Mouse (Mus musculus) spleen, postnatal 4 days (tissue): Measurements from ENCODE around the gene Pth2.

ENCODE experiments used
- DNase-seq, 2 experiments: peaks; one replicate each; pipeline ENCODE4 v3.0.0; 2022; ENCODE audit warnings: low spot score in 2 of 2

The Pth2 gene

DNA sequence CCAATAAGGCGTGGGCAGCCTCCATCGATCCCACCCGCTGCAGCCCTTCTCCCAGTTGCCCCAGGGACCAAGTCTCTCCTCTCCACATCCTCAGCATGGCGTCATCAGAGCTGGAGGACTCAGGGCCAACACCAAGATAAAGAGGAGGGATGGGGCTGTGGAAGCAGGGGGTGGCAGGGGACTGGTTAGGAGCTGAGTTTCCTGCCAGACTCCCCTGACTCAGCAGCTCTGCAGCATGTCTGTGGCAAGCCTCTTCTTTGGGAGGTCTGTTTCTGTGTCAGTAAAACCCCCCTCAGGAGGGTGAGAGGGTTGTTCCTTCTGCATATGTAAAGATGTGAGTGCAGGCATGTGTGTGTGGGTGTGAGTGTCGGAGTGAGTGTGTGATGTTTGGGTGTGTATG lies 16.2 kb downstream of the Pth2 start:
- DNase-seq = no peak

DNA sequence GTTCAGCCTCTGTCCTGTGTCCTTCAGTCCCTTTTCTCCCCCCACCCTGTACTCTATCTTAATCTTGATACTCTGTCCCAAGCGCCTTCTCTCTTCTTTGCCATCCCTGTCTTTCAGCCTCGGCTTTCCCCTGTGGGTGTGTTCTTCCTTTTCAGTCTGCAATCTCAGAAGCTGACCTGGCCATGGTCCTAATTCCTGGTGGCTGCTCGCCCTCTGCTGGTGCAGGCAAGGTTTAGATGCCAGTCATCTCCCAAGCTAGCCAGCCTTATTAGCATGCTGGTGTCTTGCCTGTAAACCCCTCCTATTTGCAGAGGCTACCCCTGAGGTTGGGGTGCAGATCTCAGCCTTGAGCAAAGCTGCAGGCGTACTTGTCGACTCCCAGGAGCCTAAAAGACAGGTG lies 17.6 kb downstream of the Pth2 start:
- DNase-seq = peak in 1 of 2 experiments; percentile 48

DNA sequence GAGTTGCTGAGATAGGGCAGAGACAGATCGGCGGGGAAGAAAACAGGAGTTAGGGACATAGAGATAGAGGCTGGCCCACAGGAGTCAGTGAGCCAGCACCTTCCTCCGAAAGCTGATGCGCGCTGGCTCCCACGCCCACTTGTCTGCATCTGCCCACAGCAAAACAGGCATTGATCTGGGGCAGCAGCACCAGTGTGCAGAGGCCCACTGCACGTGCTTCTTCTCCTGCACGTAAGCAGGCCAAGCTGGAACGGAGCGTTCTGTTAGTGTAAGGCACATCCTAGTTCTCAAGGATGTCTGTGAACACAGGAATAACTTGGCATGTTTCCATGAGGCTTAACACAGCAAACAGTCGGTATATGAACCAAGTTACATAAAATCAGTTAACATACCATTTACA lies 18.2 kb downstream of the Pth2 start:
- no peak for DNase-seq

DNA sequence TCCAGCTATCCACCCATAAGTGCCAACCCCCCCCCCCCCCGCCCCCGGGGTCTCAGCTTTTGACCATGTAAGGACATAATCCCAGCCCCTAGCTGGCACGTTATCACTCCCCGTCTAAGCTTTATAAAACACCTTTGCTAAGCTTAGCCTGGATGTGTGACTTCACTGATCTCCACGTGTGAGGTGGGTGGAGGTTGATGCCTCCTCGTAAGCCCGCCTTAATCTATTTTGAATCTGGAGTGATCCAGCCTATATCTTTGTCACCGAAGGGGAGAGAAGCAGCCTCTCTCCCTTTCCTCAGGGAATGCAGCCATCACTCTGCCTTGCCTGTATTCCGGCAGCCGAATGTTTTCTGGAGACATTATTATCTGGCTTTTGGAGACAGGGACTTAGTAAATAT lies 21.9 kb downstream of the Pth2 start:
- DNase-seq = no peak

DNA sequence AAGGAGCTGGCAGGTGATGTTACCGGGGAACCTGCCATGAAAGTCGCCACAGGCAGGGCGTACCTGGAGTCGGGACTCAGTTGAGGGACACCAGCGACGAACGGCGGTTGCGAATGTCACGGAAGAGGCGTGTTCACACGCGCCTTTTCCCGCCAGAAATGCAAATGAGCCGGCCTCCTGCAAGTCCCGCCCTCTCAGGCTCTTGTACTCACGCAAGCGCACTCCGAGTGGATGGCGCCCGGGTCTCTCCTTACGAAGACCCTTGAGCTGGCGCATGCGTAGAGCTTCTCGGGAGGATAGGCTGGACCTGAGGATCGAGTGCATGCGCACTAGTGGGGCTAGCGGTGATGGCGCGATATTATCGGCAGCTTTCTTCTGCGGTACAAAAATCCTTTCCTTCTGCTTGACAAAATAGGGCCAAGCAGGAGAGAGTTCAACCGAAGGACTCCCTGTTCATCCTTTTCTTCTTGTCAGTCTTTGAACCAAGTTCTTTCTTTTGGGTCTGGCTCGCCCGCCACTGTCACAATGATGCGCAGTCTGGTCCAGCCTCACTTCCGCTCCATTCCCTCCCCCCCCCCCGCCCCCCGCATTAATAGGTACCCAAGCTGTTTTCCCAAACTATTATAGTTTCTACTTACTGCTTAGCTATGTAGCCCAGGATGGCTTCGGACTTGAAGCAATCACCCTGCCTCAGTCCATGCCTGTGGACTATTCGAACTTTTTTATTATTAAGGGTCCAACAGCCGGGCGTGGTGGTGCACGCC lies 23.8 kb downstream of the Pth2 start, which contains the start of gene Ccdc155:
Ccdc155 (minus strand) TSS at position 513 of the 764 bp plus-strand sequence.
- DNase-seq = peak; percentile 82 to 89

DNA sequence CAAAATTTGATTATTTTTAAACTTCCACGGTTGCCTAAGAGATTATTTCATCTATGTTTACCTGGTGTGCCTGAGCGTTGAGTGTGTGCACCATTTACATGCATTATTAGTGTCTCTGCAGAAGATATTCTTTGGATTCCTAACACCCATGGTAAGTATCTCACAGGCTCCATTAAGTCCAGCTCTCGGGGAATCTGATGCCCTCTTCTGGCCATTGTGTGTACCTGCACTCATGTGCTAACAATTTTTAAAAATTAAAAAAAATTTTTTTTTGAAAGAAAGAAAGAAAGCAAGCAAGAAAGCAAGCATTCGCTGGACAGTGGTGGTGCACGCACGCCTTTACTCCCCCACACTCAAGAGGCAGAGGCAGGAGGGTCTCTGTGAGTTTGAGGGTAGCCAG lies 27.5 kb downstream of the Pth2 start:
- DNase-seq = no peak

DNA sequence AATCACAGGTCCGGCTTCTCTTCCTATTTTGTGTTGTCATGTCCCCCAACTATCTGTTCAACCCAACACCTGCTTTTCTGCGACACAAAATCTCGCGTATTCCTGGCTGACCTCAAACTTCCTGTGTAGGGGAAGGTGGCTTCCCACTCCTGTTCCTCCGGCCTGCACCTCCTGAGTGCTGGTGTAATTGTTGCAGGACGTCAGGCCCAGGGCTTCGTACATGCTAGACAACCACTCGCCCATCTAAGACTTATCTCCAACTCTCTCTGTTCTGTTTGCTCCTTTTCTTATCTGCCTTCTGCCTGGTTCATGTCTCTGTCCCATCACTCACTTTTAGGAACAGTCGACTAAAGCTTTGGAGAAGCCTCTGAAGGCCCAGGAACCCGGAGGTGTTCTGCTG lies 30.3 kb downstream of the Pth2 start:
- no peak for DNase-seq

DNA sequence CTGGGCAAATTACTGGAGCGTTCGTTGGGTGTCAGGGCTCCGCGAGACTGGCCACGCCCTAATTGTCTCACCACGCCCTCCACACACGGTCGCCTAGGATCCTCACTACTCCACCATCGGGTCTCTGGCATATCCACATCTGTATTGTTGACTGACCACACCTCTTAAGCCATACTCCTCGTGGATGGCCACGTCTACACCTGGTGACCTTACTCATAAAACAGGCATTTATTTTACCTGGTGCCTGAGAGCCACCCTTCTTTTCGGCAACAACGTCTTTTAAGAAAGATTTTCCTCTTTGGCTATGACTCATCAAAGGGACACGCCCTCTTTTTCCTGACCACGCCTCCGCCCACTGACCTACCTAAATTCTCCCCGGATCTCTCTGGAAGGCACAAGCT lies 31.1 kb downstream of the Pth2 start, which contains the start of gene Dkkl1:
Dkkl1 (minus strand) TSS at position 297 of the 401 bp plus-strand sequence.
- no peak for DNase-seq

DNA sequence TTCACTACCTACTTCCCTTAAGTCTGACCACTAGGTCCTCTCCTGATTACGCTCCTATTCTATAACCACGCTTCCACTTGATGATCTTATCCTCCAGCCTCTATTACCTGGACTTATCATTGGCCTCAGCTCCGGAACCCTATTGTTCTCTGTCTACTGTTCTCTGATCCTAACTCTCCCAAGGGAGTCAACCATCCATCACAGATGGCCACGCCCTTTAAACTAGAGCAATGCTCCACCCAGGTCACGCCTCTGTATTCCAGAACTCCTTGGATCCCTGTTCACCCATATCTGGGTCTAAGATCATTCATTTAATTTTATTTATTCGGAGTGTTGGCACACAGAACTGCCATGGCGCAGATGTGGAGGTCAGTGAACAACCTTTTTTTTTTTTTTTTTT lies 31.6 kb downstream of the Pth2 start:
- DNase-seq = no peak

DNA sequence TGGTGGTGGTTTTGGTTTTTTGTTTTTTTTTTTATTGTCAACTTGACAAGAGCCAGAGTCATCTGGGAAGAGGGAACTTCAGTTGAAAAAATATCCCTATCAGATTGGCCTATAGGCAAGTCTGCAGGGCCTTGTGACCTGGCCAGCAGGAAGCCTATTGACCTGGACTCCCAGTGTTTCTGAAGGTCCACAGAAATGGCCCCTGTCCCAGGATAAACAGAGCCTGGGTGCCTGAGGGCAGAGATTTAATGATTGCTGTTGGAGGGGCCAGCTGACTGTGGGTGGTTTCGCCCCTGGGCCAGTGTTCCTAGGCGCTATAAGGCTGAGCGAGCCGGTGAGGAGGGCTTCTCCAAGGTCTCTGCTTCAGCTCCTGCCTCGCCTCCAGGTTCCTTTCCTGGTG lies 32.9 kb downstream of the Pth2 start:
- DNase-seq = no peak

DNA sequence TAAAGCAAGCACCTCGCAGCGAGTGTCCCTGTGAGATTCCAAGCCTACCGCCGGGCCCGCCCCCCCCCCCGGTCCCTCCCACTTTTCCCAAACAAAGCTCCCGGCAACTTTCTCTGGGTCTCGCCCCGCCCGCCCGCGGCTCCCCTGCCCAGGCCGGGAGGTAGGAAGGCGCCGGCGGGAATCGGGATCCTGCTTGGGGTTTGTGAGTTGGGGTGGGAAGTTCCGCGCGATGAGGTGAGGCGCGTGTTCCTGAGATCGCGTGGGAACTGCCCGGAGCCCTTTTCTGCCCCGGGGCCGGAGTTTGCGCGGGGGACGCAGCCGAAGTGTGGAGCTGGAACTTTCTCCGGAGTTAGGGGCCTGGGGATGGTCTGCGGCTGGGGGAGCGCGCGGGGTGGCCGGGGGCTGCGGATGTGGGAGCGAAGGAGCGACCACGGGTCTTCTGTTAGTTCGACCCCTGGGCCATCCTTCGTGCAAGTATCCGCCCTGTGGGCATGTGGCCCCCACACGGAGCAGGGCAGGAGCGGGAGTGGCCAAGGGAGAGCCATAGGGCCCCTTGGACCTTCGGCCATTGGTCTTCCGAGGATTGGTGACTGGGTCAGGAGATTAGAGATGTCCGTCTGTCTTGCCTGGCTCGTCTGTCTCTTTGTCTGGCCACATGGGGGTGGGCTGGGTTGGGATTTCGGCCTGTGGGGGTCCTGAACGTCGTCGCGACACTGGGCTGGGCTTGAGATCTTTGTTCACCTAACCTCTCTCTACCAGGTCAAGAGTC lies 35.1 kb downstream of the Pth2 start, which contains the start of gene Tead2:
Tead2 (plus strand) TSS at position 81 of the 769 bp plus-strand sequence.
- DNase-seq = no peak

DNA sequence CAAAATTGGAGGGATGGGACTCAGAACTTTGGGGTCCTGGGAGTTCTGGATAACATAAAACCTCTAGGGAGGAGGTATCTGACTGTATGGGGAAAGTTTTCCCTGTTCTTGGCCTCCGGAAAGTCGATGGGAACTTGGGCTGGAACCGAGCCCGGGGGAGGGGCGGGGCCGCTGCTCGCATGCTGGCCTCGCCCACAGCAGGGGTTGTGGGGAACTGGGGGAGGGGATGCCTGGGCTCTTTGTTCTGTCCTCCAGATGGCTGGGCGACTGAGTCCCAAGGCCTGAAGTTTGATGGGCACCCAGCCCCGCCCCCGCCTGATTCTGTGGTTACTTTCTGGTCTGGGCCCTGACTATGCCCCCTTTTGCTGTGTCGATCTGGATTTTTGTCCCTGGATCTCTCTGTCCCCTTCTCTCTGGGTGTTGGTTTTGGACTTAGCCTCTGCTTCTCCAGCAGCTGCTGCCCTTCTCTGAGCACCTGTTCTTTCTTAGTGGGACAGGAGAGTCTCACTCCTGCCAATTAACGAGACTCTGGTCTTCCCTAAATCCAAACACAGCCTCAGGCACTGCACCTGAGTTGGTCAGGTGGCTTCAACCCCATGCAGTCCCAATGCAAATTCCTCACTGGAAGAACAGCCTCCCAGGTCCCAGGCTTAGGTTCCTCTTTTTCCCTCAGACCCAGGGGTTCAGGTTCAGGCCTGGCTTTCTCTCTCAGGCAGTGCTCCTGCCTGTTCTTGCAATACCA lies 35.8 kb downstream of the Pth2 start:
- DNase-seq = no peak

DNA sequence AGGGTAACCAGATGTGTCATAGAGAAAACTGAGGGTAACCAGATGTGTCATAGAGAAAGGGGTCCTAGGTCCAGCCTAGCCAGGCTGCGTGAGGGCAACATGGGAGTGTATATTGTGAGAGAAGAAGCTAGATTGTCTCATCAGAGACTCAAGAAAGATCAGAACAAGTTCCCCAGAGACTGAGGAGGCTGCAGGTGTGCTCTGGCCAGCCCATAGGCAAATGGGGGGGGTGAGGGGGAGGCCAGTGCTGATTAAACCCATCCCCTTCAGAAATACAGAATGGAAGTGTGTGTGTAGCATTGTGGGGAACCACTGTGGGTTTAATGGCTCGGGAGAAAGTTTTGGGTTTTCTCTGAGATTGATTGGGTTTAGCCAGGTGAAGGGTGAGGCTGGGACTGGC lies 40.9 kb downstream of the Pth2 start:
- DNase-seq = no peak

DNA sequence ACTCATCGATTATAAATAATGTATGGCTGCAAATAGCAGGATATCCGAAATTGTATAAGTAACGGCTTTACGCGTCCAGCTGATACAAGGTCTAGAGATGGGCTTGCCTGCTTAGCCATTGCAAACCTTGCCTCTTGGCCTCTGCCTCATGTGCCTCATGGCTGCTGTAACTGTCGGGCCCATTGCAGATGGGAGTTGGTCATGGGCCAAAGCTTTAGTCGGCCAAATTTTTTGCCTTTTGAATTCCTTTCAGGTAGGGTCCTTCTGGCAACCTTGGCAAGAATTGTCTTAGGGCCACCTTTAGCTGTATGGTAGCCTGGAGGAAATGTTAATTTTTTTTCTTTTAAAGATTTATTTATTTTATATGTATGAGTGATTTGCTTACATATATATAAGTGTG lies 44.0 kb downstream of the Pth2 start:
- no peak for DNase-seq

DNA sequence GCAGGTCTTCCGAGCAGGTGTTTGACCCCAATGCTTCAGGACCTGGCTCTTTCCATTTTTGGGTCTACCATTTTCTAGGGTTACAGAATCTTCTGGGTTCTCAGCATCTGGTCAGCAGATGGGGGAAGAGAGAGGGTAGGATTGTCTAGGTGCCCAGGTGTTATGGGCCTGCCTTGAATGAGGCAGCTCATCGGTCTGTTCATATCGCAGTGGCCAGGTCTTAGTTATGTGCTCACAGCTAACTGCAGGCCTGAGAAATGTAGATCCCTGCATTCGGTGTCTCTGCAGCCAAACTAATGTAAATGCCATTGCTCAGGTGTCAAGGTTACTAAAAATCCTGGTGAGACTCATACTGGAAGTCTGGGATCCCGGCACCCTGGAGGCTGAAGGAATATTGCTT lies 45.6 kb downstream of the Pth2 start:
- DNase-seq = no peak

DNA sequence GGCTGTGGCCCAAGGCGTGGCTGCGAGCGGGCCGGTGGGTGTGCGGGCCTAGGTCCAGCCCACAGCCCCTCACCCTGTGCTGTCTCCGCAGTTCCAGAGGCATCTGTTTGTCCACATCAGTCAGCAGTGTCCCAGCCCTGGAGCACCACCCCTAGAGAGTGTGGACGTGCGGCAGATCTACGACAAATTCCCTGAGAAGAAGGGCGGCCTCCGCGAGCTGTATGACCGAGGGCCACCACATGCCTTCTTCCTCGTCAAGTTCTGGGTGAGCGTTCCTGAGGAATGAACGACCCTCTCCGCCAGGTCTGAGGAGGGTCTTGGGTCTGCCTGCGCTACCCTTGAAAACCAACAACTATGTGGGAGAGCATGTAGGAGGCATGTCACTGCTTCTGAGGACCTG lies 47.8 kb downstream of the Pth2 start:
- peak in 1 of 2 experiments; percentile 59 for DNase-seq

DNA sequence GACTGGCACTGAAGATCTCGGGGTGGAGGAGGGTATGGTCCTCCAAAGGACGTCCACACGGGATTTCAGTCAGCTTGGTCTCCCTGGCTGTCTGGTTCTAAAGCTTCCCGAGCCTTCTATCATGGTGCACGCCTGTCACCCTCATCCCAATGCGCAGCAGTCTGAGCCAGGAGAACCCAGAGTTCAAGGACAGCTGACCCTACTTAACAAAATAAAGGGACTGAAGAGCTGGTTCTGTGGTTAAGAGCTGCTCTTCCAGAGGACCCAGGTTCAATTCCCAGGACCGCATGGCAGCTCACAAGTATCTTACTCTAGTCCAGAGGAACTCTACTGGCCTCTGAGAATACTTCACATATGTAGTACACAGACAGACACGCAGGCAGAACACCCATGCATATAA lies 48.3 kb downstream of the Pth2 start:
- no peak for DNase-seq

DNA sequence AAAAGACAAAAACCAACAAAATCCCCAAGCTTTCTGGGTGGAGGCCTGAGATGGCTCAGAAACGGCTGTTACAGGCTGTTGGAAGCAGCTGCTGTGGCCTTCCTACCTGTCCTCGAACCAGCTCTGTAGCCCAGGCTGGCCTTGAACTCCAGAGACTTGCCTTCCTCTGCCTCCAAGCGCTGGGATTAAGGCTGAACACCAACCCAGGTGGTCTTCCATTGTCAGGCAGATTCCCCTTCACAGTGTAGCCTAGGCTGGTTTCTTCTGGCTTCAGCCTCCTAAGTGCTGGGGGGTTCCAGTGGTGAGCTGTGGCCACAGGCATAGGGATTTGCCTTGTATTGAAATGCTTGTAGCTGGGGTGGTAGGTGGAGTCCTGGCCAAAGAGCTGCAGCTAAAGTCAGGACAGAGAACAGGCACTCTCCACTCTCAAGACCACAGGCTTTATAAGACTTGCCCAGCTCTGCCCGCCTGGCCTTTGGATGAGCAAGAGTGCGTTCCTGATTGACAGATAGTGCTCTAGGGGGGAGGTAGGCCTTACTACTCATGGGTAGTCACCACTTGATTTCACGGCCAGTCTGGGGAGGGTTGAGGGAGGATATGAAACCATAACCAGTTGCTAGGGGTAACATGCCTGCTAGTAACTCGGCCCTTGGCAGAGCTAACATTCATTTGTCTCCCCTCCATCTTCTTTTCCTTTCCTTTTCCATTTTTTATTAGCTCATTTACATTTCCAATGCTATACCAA lies 48.8 kb downstream of the Pth2 start:
- peak; percentile 42 to 65 for DNase-seq

DNA sequence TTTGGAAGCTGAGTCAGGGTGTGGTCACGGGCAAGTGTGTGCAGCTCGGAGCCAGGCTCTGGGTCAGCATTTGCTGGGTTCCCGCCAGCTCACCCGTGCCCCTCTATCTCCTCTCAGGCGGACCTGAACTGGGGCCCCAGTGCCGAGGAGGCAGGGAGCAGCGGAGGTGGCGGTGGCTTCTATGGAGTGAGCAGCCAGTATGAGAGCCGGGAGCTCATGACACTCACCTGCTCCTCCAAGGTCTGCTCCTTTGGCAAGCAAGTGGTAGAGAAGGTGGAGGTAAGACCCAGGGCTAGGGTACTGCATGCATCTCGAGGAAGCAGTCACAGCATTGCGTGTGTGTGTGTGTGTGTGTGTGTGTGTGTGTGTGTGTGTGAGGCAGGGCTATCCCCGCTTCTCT lies 50.4 kb downstream of the Pth2 start:
- no peak for DNase-seq
